Mouse (Mus musculus) ovary, adult 2 months (tissue): Measurements from ENCODE around the gene Slc37a2. TPM values are rescaled to one million over a fixed set of nuclear protein-coding genes. Genes with fewer than 3 reads are reported as not detected.

Source experiments
- polyA plus RNA-seq: library from polyadenylated mRNA; depleted of rRNA; stranded (reverse); fragments of >200 nt; gene quantifications from 2 replicates; pipeline ENCODE4 v1.2.3, GENCODE M21; 2012; rRNA removed

Gene Slc37a2
- 11.5 and 11.8 TPM in 2 replicates for polyA plus RNA-seq

GRCm38 (mm10) chr9:37255149-37255888, at the start of gene Slc37a2:
Gene Slc37a2 (minus strand): TSS chr9:37255738.

DNA sequence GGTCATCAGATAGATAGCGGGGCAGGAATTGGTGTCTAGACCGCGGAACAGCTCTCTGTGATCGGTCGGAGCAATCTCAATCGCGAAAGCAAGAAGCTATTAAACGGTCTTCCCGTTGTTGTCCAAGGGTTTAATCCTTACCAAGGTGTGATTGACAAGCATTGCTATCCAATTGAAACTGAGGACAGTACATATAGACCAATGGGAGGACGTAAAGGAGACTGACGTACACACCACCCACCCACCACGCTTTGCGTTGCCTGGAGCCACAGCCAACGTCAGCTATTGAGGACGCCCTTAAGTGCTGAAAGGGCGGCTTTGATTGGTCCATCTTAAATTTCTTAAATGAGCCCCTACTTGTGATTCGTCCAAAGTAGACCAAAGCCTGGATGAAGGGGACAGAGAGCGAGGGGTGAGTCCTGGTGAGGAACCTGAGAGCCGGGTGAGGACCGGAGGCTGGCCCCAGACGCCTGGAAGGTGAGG, 47.6 kb downstream of the Slc37a2 start, which contains the start of gene Tmem218:
Tmem218 (plus strand) TSS at position 295 of the 483 bp plus-strand sequence.

Other genes with a start within 250 kb of the Slc37a2 start
- 26.0 and 55.3 TPM in 2 replicates for gene Pknox2, start 108.3 kb downstream of the Slc37a2 start, polyA plus RNA-seq
- 5.9 and 6.8 TPM in 2 replicates for gene Tmem218, start 47.5 kb downstream of the Slc37a2 start, polyA plus RNA-seq
- gene Ccdc15, start 92.7 kb upstream of the Slc37a2 start, polyA plus RNA-seq: 2.8 and 3.0 TPM in 2 replicates
- gene Hepacam, start 111.6 kb upstream of the Slc37a2 start, polyA plus RNA-seq: 1.5 and 1.7 TPM in 2 replicates
- gene Robo4, start 146.2 kb upstream of the Slc37a2 start, polyA plus RNA-seq: 25.9 and 28.8 TPM in 2 replicates
- gene Robo3, start 177.5 kb upstream of the Slc37a2 start, polyA plus RNA-seq: 1.1 and 2.7 TPM in 2 replicates
- gene Msantd2, start 233.6 kb upstream of the Slc37a2 start, polyA plus RNA-seq: 37.7 and 63.0 TPM in 2 replicates